Mouse (Mus musculus) brown adipose tissue, adult 24 weeks (tissue): ENCODE data around the gene Vmac. TPM values are rescaled to one million over a fixed set of nuclear protein-coding genes. Genes with fewer than 3 reads are reported as not detected.

ENCODE experiments used
- H3K27ac ChIP-seq: fragments of 200-500 bp; replicated peaks from 2 replicates; pipeline ENCODE4 v1.5.1; 2012; ENCODE audit warnings: low read depth, mild to moderate bottlenecking, low read length
- H3K4me1 ChIP-seq: fragments of 200-500 bp; 2 replicates; pipeline ENCODE4 v1.6.1; 2012; ENCODE audit warnings: low read length, mixed read lengths; ENCODE audit not compliant: control insufficient read depth, insufficient read depth, insufficient read length
- H3K4me3 ChIP-seq: fragments of 200-500 bp; 2 replicates; pipeline ENCODE4 v1.5.1; 2012; ENCODE audit warnings: low read depth, mild to moderate bottlenecking, low read length, moderate library complexity; ENCODE audit not compliant: insufficient read depth
- polyA plus RNA-seq: library from polyadenylated mRNA; stranded (reverse); fragments of >200 nt; gene quantifications from 2 replicates; pipeline ENCODE4 v1.2.4, GENCODE M21; 2012; ENCODE audit not compliant: missing spikeins, insufficient read depth, insufficient read length

Gene Vmac
- polyA plus RNA-seq, result 9.9 and 13.8 TPM in 2 replicates

DNA sequence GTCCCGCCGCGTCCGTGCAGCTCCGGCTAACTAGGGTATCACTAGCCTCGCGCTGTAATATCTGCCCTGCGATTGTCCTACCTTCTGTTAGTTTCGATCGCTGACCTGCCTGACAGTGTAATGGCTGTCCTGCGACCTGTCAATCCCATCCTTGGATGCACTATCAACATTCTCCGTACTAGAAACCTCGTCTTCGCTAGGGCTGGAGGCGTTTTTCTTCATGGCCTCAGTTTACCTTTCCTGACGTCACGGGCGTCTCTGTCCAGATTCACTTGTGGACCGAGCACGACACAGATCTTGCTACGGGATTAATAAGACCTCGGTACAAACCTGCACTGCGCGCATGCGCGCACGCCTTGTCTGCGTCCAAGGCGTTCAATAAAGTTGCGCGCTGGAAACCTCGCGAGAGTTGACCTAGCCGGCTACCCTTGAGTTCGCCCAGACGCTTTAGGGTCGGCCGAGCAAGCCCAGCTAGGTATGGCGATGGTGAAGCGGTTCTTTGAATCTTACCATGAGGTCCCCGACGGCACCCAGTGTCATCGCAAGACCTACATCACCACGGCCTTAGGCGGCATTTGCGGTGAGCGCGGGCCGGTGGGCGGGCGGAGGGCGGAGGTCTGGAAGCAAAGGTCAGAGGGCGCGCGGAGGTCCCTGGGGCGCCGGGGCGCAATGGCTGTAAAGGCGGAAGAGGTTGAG lies at the start of gene Vmac, which contains the start of gene Ndufa11:
Vmac (minus strand) TSS at position 660 of the 696 bp plus-strand sequence.
Ndufa11 (plus strand) TSS at position 405 of the 696 bp plus-strand sequence.
- Histone ChIP-seq H3K4me3 (peak within 1 kb of the TSS; percentile 80), H3K27ac (peak within 1 kb of the TSS; percentile 90), H3K4me1 (peaks cover 6% of the 10 kb centered on the region; the same call in 1 of the 2 replicates)

GRCm38 (mm10) chr17:56766631-56767405 lies 49.0 kb upstream of the Vmac start:
- H3K4me3 ChIP-seq, result no peak overlapping the region
- no peak overlapping the region for H3K27ac ChIP-seq
- H3K4me1 ChIP-seq, result peaks cover 12% of the 10 kb centered on the region

GRCm38 (mm10) chr17:56765431-56765830 lies 47.6 kb upstream of the Vmac start:
- Histone ChIP-seq H3K27ac (0 out of 2 replicates have a peak overlapping the region, but pooled peaks have one; percentile 2), H3K4me1 (peaks cover 12% of the 10 kb centered on the region), H3K4me3 (peak overlapping the region; percentile 96)

- Histone ChIP-seq H3K27ac (peak within 1 kb of the TSS; percentile 99), H3K4me1 (peaks cover 12% of the 10 kb centered on the region), H3K4me3 (peak within 1 kb of the TSS; percentile 96)
Measured at GRCm38 (mm10) chr17:56764474-56765354, 46.9 kb upstream of the Vmac start, which contains the start of gene Dus3l. Gene Dus3l, plus strand, starts transcription at chr17:56764757.

DNA sequence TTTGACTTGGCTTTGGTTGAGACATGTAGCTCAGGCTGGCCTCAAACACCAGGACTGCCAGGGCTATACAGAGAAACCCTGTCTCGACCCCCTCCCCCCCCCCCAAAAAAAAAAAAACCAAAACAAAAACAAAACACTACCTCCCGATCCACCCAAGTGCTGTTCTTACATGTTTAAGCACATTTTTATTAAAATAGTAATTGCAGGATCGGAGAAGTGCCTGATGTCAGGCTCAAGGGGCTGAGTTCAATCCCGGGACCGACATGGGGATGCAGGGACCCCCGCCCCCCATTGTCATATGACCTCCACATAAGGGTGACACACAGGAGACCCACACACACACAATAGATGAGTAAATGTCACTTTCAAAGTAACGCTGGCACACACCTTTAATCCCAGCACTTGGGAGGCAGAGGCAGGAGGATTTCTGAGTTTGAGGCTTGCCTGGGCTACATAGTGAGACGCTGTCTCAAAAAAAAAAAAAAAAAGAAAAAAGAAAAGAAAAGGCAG lies 46.0 kb upstream of the Vmac start:
- Histone ChIP-seq H3K4me1 (peaks cover 12% of the 10 kb centered on the region), H3K27ac (peak overlapping the region; percentile 96), H3K4me3 (peak overlapping the region; percentile 96; the same call in 1 of the 2 replicates)

GRCm38 (mm10) chr17:56762769-56763731 lies 45.2 kb upstream of the Vmac start:
- H3K4me3 ChIP-seq, result peak overlapping the region; percentile 16; the same call in 1 of the 2 replicates

GRCm38 (mm10) chr17:56761991-56762410 lies 44.2 kb upstream of the Vmac start:
- peak overlapping the region; percentile 59 for H3K4me3 ChIP-seq
- peaks cover 12% of the 10 kb centered on the region for H3K4me1 ChIP-seq
- H3K27ac ChIP-seq, result 0 out of 2 replicates have a peak overlapping the region, but pooled peaks have one; percentile 55

More at GRCm38 (mm10) chr17:56762769-56763731, 45.2 kb upstream of the Vmac start:
- Histone ChIP-seq H3K27ac (0 out of 2 replicates have a peak overlapping the region, but pooled peaks have one; percentile 55), H3K4me1 (peaks cover 12% of the 10 kb centered on the region)

GRCm38 (mm10) chr17:56761077-56761476 lies 43.3 kb upstream of the Vmac start:
- peaks cover 12% of the 10 kb centered on the region for H3K4me1 ChIP-seq
- H3K4me3 ChIP-seq, result no peak overlapping the region
- H3K27ac ChIP-seq, result no peak overlapping the region

DNA sequence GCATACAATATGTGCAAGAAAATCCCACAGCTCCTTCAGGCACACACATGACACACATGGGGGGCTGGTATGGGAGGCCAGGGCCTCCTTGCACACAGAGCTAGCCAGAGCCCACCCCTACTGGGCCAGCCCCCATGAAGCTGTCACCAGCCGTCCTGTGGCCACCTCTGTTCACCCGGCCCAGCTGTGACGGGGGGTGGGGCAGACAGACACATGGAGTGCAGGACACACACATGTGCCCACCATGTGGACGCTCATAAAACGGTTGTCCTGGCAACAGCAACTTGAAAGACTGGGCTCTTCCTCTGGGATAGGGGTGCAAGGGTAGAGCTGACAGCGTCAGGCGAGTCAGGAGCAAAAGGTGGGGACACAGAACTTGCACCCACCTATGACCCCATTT lies 41.4 kb upstream of the Vmac start:
- no peak overlapping the region for H3K4me3 ChIP-seq
- H3K27ac ChIP-seq, result no peak overlapping the region
- peaks cover 7% of the 10 kb centered on the region; the same call in 1 of the 2 replicates for H3K4me1 ChIP-seq

DNA sequence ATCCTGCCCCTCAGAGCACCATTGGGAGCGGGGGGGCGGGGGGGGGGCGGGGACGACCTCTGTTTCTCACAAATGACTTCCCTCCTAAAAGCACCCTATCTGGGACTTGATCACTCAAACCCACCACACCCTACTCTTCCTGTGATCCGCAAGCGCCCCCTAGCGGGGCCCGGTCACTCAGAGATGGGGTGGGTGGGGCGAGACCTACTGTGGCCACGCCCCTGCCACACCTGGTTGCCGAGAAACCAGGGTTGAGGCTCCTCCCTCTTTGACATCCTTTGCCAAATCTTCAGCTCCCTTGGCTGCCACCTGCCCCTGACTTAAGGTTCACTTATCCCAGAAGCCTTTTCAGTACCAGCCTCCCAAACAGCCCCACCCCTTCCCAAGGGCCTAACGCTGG lies 40.3 kb upstream of the Vmac start:
- Histone ChIP-seq H3K4me3 (no peak overlapping the region), H3K27ac (no peak overlapping the region), H3K4me1 (peaks cover 5% of the 10 kb centered on the region; the same call in 1 of the 2 replicates)

DNA sequence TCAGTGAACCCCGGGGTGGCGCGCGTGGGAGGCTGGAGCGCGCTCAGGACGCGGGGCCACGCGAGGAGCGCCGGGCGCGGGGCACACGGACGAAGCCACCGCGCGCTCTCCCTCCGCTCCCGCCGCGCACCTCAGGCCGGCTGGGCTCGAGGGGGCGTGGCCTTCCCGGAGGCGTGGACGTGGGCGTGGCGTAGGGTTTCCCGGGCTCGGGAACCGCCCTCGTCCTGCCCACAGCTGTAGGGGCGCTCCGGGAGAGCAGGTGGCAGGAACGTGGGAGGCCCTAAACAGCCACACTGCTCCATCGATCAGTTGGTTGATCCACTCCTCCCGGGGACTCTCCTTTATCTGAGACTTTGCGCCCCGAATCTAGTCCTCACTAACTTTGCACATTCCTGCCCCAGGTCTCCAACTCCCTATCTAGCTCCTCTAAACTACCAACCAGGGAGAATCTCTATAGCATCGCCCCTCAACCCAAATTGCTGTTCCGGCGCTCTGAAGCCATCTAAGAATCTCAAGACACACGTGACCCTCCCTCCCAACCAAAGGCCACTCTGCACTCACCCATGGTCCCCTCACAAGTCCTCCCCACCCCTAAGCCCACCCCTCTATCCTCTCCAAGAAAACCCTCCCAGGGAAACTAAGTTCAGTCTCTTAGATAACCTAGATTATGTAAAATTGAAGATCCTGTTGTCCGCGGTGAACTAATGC lies 39.7 kb upstream of the Vmac start, which contains the start of gene Nrtn:
Nrtn (minus strand) TSS at position 115 of the 708 bp plus-strand sequence.
- Histone ChIP-seq H3K27ac (no peak within 1 kb of the TSS), H3K4me3 (peak within 1 kb of the TSS; percentile 63), H3K4me1 (no peaks in the 10 kb centered on the region)

DNA sequence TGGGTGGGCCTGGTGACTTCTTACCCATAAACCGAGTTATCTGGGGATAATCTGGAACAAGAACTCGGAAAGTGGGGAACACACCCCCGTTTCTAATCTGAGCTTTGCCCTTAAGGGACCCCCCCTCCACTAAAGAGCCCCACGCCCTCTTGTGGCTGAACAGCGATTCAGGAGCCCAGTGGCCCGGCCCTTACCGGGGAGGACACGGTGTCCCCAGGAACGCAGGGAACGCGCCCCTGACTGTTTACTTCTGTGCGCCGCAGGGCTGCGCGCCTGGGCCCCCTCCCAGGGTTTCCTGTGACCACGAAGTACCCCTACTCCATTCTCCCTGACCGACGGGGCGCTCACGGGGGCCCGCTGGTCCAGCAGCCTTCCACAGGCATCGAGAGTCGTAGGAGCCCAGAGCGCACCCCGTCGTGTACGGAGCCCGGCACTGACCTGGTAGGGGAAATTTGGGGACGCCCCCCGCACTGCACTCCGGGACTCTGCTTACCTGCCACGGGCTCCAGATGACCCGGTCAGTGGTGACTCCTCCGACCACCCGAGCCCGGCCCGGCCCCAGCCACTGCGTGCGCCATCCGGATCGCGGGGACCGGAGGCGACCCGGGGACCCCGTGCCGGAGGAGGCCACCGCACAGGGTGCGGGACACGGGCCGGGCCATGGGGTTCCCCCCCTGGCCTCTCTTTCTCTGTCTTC lies 39.0 kb upstream of the Vmac start:
- Histone ChIP-seq H3K4me1 (no peaks in the 10 kb centered on the region), H3K4me3 (peak overlapping the region; percentile 63), H3K27ac (no peak overlapping the region)
